Mouse (Mus musculus) frontal cortex, postnatal 36 days (tissue): Measurements from ENCODE around the gene Nbdy.
A peak's percentile ranks its signal among the peaks of the same experiment; 100 is the strongest.

Source experiments
- DNase-seq, 2 experiments: peaks; one replicate each; pipeline ENCODE4 v3.0.0; 2022; ENCODE audit warnings: low spot score in 2 of 2

The Nbdy gene

GRCm38 (mm10) chrX:153723110-153723916 lies at the start of gene Nbdy:
Gene Nbdy, plus strand, starts transcription at chrX:153723590.
- DNase-seq = peak; percentile 40 to 63

- no peak for DNase-seq
Observed at GRCm38 (mm10) chrX:153695782-153696395, 27.5 kb upstream of the Nbdy start, which contains the start of gene Kctd12b. Gene Kctd12b, minus strand, starts transcription at chrX:153696391.

- DNase-seq = no peak
Observed at GRCm38 (mm10) chrX:153700463-153700862, 22.9 kb upstream of the Nbdy start.

DNA sequence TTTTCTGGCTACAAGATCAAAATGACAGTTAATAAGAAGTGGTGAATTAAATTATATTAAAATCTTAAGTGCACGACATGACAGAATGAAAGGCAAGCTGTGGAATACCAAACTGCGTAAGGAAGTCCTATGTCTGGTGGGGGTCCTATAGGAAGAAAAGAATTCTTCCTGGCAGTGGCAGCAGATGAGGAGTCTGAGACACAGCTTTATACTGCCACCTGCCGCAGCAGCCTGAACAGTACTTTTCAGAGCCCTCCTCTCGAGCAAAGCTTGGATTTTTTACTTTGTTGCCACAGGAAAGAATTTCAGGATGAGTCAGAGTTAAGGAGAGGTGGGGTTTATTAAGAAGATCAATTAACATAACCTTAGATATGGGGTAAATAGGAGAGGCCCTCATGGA lies 15.7 kb upstream of the Nbdy start:
- peak; percentile 6 to 7 for DNase-seq

GRCm38 (mm10) chrX:153716716-153717115 lies 6.7 kb upstream of the Nbdy start:
- DNase-seq = no peak

DNA sequence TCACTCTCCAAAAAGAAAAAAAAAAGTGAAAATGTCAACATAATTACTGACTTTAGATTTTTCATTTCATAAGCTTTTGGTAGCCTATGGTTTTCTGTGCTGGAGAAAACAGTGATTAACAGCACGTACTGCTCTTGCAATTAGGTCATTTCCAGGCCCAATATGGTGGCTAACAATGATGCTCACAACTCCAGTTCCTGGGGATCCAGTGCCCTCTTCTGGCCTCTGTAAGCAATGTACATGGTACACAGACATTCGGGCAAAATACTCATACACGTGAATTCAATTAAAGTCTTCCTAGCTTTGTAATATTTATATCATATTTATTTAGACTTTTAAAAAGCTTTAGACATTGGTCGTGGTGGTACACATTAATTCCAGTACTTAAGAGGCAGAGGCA lies 3.8 kb upstream of the Nbdy start:
- no peak for DNase-seq

DNA sequence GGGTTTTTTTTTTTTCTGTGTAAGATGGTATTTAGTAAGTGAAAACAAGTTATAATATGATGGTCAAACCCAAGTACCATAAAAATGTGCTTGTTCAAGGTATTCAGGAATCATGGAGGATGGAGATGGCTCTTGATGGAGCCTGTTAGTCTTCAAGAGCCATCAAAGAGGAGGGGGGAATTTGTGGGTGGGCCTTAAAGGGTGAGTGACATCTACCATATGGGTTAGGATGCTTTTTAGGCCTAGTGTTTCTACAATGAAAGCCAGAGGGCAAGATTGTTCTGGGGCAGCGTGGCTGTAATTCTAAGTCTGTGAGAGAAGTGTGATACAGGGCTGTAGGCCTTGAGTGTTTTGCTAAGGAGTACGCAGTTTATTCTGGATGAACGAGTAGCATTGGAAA lies 1.0 kb downstream of the Nbdy start:
- DNase-seq = no peak

GRCm38 (mm10) chrX:153735697-153736096 lies 12.3 kb downstream of the Nbdy start:
- peak in 1 of 2 experiments; percentile 15 for DNase-seq

GRCm38 (mm10) chrX:153742493-153742892 lies 19.1 kb downstream of the Nbdy start:
- no peak for DNase-seq

DNA sequence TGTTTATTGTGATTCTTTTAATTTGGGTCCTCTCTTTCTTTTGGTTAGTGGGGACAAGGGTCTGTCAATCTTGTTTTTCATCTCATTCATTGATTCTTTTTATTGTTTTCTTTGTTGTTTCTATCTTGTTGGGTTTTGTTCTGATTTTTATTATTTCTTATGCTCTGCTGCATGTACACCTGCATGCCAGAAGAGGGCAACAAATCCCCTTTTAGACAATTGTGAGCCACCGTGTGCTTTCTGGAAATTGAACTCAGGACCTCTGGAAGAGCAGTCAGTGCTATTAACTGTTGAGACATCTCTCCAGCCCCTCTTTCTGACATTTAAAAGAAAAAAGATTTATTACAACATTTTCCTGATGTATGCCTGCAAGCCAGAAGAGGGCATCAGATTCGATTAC lies 25.8 kb downstream of the Nbdy start:
- DNase-seq = no peak
